Mouse (Mus musculus) thymus, adult 2 months (tissue): Measurements from ENCODE around the gene Gm20388. TPM values are rescaled to one million over a fixed set of nuclear protein-coding genes. Genes with fewer than 3 reads are reported as not detected.

Source experiments
- DNase-seq: peaks from one replicate; pipeline ENCODE4 v3.0.0; 2021
- H3K27ac ChIP-seq: fragments of 200-500 bp; 2 replicates; pipeline ENCODE4 v1.5.1; 2012; ENCODE audit warnings: low read length, control low read depth; ENCODE audit not compliant: control insufficient read depth, insufficient read depth
- H3K27me3 ChIP-seq: fragments of 200-500 bp; 2 replicates; pipeline ENCODE4 v1.6.1; 2012; ENCODE audit warnings: mild to moderate bottlenecking, low read length, moderate library complexity, mixed read lengths; ENCODE audit not compliant: control insufficient read depth, insufficient read depth
- H3K36me3 ChIP-seq: fragments of 200-500 bp; 2 replicates; pipeline ENCODE4 v1.6.1; 2012; ENCODE audit warnings: mild to moderate bottlenecking, low read length, moderate library complexity; ENCODE audit not compliant: control insufficient read depth, insufficient read depth
- H3K4me1 ChIP-seq: fragments of 200-500 bp; replicated peaks from 2 replicates; pipeline ENCODE4 v1.6.1; 2012; ENCODE audit warnings: low read length; ENCODE audit not compliant: control insufficient read depth, insufficient read depth
- H3K4me3 ChIP-seq: fragments of 200-500 bp; 2 replicates; pipeline ENCODE4 v1.5.1; 2012; ENCODE audit warnings: mild to moderate bottlenecking, low read length, control low read depth, moderate library complexity; ENCODE audit not compliant: control insufficient read depth, insufficient read depth
- CTCF ChIP-seq: fragments of 200-500 bp; IDR thresholded peaks from 2 replicates; pipeline ENCODE4 v1.5.1; 2012; ENCODE audit warnings: mild to moderate bottlenecking, control low read depth, low read length, moderate library complexity, borderline replicate concordance; ENCODE audit not compliant: control insufficient read depth, poor library complexity, insufficient read depth; ENCODE audit errors: extremely low read depth
- POLR2A ChIP-seq: fragments of 200-500 bp; IDR thresholded peaks from 2 replicates; pipeline ENCODE4 v1.6.1; 2012; ENCODE audit warnings: mild to moderate bottlenecking, low read length, control low read depth, moderate library complexity; ENCODE audit not compliant: control insufficient read depth, poor library complexity, insufficient read depth; ENCODE audit errors: extremely low read depth
- WGBS: fragments of 180-500 bp; shearing (Covaris S2); methylation state at CpG from one replicate; pipeline ENCODE4 v1.1.7; 2018; 5-methylcytosine and 5-hydroxymethylcytosine counted together
- polyA plus RNA-seq: library from polyadenylated mRNA; depleted of rRNA; stranded (reverse); fragments of >200 nt; gene quantifications from 2 replicates; pipeline ENCODE4 v1.2.3, GENCODE M21; 2012

Gm20388 gene
- polyA plus RNA-seq, 1 experiment = 103 TPM

DNA sequence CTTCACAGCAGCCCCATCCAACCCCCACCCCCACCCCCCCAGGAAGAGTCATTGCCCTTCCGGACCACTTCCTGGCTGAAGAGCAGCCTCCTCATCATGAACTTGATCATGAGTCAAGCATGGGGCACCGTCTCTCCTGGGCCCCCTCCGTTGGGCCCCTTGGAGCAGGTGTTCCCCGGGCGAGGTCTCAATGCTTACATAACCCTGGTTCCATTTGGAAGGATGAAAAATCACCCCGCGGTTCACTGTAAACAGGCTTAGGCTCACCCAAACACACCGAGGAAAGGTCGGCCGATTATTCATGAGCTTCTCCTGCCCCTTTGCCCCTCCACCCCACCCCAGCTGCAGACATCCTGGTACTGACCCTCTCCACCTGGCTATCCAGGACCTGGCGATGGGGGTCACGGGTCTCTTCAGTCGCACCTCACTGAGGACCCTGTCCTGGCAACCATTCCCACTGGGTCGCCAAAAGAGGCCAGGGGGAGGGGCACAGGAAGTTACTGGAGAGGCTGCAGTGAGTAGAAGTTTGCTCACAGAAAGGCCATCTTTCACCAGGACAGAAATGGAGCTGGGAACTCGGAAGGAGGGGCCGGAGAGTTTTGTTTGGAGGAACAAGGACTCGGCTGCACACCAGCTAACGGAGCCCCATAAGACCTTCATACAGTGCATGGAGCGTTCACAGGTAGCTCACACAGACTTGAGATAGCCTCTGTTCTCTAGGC, 1133.2 kb downstream of the Gm20388 start:
- WGBS = 70% methylated on average over 19 of the region's 19 CpGs
- no peaks in the 10 kb centered on the region for H3K27me3 ChIP-seq
- H3K27ac ChIP-seq = no peak overlapping the region
- no peak for DNase-seq
- H3K4me3 ChIP-seq = no peak overlapping the region
- TF ChIP-seq POLR2A (no peak), CTCF (no peak)
- peaks cover 11% of the 10 kb centered on the region; the same call in 1 of the 2 replicates for H3K4me1 ChIP-seq
- no peaks in the 10 kb centered on the region for H3K36me3 ChIP-seq

DNA sequence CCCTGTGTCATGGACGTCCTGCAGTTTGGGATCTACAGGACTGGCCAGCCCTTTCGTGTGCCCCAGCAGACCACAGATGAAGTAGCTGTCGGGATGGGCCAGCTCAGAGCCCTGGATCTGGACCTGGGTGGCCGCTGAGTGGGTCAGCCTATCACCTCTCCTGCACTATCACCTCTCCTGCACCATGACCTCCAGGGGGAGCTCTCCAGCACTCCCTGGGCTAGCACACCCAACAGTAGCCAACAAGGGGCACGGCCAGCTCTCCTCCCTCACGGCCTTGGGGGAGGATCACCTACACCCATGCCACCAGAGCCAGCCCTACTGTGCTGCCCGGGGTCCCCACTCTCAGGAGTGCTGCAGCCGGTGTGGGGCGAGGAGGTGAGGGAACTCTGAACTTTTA, 1136.8 kb downstream of the Gm20388 start:
- 84% methylated on average over 9 of the region's 9 CpGs for WGBS
- Histone ChIP-seq H3K27ac (no peak overlapping the region), H3K36me3 (no peaks in the 10 kb centered on the region), H3K4me1 (peaks cover 11% of the 10 kb centered on the region; the same call in 1 of the 2 replicates), H3K27me3 (no peaks in the 10 kb centered on the region), H3K4me3 (no peak overlapping the region)
- TF ChIP-seq POLR2A = no peak
- peak; percentile 69; the same call in 1 of the 2 replicates for TF ChIP-seq CTCF
- peak; percentile 50 for DNase-seq

DNA sequence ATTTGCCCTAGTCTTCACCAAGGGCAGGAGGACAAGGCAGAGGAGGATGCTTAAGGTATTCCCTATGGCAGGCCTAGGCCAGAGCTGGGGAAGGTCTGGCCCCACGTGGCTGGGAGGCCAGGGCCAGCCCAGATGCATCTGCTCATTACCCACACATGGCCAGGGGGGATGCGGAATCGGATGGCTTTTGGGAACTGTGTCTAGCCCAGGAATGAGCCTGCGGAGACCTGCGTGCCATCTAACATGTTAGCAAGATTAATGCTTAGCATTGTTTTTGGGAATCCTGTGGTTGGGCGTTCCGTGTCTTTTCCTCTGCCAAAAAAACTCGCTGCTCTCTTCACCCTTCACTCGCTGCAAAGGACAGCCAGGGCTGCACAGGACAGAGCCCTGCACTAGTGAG, 1147.4 kb downstream of the Gm20388 start:
- Histone ChIP-seq H3K4me3 (no peak overlapping the region), H3K27ac (no peak overlapping the region), H3K36me3 (no peaks in the 10 kb centered on the region), H3K27me3 (no peaks in the 10 kb centered on the region; the same call in 1 of the 2 replicates), H3K4me1 (no peaks in the 10 kb centered on the region)
- WGBS = 83% methylated on average over 9 of the region's 9 CpGs
- TF ChIP-seq CTCF (no peak), POLR2A (no peak)
- DNase-seq = no peak

DNA sequence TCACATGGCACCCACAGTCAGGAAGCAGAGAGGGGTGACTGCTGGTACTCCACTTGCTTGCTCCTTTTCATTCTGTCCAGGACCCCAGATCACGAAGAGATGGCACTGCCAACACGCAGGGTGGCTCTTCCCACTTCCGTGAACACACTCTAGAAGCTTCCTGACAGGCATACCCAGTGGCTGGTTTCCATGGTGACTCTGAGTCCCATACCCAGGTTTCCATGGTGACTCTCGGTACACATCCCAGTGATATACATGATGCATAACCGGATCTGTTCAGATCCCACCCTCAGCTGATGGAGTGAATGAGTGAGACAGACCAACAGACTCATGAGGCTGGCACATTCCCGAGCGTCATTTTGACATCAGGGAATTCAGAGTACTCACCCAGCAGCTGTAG, 1148.5 kb downstream of the Gm20388 start:
- H3K27me3 ChIP-seq = no peaks in the 10 kb centered on the region; the same call in 1 of the 2 replicates
- no peak for TF ChIP-seq CTCF
- TF ChIP-seq POLR2A = no peak
- no peak overlapping the region for H3K27ac ChIP-seq
- DNase-seq = no peak
- H3K36me3 ChIP-seq = no peaks in the 10 kb centered on the region
- H3K4me3 ChIP-seq = no peak overlapping the region
- 92% methylated on average over 7 of the region's 7 CpGs for WGBS
- no peaks in the 10 kb centered on the region for H3K4me1 ChIP-seq

DNA sequence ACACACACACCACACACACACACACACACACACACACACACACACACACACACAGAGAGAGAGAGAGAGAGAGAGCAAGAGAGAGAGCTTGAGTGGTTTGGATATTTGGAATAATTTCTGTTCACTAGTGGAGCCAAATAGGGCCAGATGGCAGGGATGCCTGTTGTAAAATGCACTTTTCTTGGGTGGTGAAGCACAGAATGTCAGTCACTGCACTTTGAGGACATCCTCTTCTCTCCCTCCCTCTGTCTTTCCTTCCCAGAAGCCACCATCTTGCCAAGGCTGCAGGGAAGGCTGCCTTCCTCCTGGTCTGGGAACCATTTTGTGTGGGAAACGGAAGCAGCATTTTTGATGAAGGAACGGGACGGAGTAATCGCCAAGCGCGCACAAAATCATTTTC, 1151.9 kb downstream of the Gm20388 start:
- no peak for DNase-seq
- TF ChIP-seq POLR2A = no peak
- no peak for TF ChIP-seq CTCF
- H3K4me1 ChIP-seq = no peaks in the 10 kb centered on the region
- 94% methylated on average over 6 of the region's 6 CpGs for WGBS
- no peaks in the 10 kb centered on the region for H3K36me3 ChIP-seq
- no peaks in the 10 kb centered on the region; the same call in 1 of the 2 replicates for H3K27me3 ChIP-seq
- no peak overlapping the region for H3K27ac ChIP-seq
- H3K4me3 ChIP-seq = no peak overlapping the region

DNA sequence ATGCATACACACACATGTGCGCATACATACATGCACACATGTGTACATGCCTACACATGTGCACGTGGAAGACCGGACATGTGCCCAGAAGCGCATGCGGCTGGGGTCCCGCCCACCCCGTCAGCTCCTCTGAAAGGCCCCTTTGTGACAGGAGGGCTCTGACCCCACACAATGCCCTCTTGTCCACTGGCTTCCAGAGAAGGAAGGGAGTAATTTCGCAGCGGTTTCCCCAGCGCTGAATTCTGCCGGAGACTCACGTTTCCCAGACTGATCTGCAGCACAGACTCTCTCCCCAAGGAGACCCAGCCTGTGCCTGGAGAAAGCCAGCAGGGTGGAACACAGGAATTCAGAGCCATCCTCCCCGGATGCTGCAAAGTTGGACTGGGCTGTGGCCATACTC, 1153.0 kb downstream of the Gm20388 start:
- Histone ChIP-seq H3K27ac (no peak overlapping the region), H3K4me3 (no peak overlapping the region)

More for the DNA sequence above, 1153.0 kb downstream of the Gm20388 start:
- 84% methylated on average over 13 of the region's 13 CpGs for WGBS
- H3K36me3 ChIP-seq = no peaks in the 10 kb centered on the region
- no peak for DNase-seq
- no peaks in the 10 kb centered on the region; the same call in 1 of the 2 replicates for H3K27me3 ChIP-seq
- TF ChIP-seq POLR2A (no peak), CTCF (no peak)
- no peaks in the 10 kb centered on the region for H3K4me1 ChIP-seq
